Mouse (Mus musculus): ENCODE measurements around the gene Cenpo. TPM values are rescaled to one million over a fixed set of nuclear protein-coding genes. Genes with fewer than 3 reads are reported as not detected.

Cenpo gene
- polyA plus RNA-seq, 1 experiment, result 23.3 TPM

DNA sequence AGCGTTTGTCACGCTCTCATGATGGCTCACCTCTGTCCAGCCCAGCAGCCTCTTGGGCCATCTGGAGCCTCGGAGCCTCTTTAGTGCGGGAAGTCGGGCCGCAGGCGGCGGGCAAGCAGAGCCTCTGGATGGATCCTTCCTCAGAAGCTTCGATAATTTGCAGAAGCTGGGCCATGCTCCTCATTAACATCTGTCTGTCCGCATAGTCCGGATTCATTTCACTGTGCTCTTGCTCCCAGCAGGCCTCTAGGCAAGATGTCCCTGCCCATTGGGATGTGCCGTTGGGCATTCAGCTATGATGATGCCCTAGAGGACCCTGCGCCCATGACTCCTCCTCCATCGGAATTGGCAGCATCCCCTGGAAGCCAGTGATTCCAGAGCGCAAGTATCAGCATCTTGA is 3.4 kb upstream of the Cenpo start:
- Histone ChIP-seq H3K4me3 (ENCODE audit: insufficient read depth, low read length) (no peak overlapping the region), H3K4me1 (ENCODE audit: control insufficient read depth, insufficient read depth, low read length) (peaks cover 23% of the 10 kb centered on the region), H3K27ac (ENCODE audit: insufficient read depth, low read depth, low read length) (peak overlapping the region; percentile 74; the same call in 1 of the 2 replicates)
- TF ChIP-seq POLR2A (IDR thresholded peaks at IDR 0.05; ENCODE audit: borderline replicate concordance, low read depth, low read length) (no peak), CTCF (IDR thresholded peaks at IDR 0.05; ENCODE audit: low read depth, low read length) (no peak)

DNA sequence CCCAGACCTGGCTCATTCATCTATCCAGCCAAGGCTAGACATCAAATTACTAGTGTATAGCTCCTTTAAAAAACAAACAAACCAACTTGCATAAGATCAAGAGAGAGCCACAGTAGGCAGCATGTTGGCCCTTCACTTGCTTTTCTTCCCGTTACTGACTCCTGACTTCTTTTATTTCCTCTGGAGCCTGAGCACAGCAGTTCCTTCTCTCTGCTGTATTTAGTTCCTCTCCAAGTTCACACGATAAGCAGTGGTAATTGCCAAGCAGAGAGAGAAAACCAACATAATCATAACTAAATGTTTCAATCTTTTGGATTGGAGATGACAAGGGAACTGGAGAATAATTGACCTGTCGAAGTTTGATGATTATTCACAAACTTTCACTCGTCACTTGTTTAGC is 1.3 kb downstream of the Cenpo start:
- H3K4me3 ChIP-seq (ENCODE audit: insufficient read depth, low read length), result peak overlapping the region; percentile 47
- TF ChIP-seq CTCF (IDR thresholded peaks at IDR 0.05; ENCODE audit: low read depth, low read length), result no peak
- TF ChIP-seq POLR2A (IDR thresholded peaks at IDR 0.05; ENCODE audit: borderline replicate concordance, low read depth, low read length), result no peak
- H3K27ac ChIP-seq (ENCODE audit: insufficient read depth, low read depth, low read length), result peak overlapping the region; percentile 90
- peaks cover 44% of the 10 kb centered on the region for H3K4me1 ChIP-seq (ENCODE audit: control insufficient read depth, insufficient read depth, low read length)

- TF ChIP-seq CTCF (IDR thresholded peaks at IDR 0.05; ENCODE audit: low read depth, low read length) (no peak), POLR2A (IDR thresholded peaks at IDR 0.05; ENCODE audit: borderline replicate concordance, low read depth, low read length) (no peak)
- H3K4me1 ChIP-seq (ENCODE audit: control insufficient read depth, insufficient read depth, low read length), result peaks cover 25% of the 10 kb centered on the region
- H3K27ac ChIP-seq (ENCODE audit: insufficient read depth, low read depth, low read length), result no peak overlapping the region
- no peak overlapping the region for H3K4me3 ChIP-seq (ENCODE audit: insufficient read depth, low read length)
These were observed 3.9 kb downstream of the Cenpo start for GRCm38 (mm10) chr12:4230156-4230555.

- Histone ChIP-seq H3K4me3 (ENCODE audit: insufficient read depth, low read length) (no peak overlapping the region), H3K4me1 (ENCODE audit: control insufficient read depth, insufficient read depth, low read length) (peaks cover 31% of the 10 kb centered on the region), H3K27ac (ENCODE audit: insufficient read depth, low read depth, low read length) (no peak overlapping the region)
- no peak for TF ChIP-seq POLR2A (IDR thresholded peaks at IDR 0.05; ENCODE audit: borderline replicate concordance, low read depth, low read length)
- TF ChIP-seq CTCF (IDR thresholded peaks at IDR 0.05; ENCODE audit: low read depth, low read length), result no peak
These were observed 21.2 kb downstream of the Cenpo start for GRCm38 (mm10) chr12:4212908-4213307.

DNA sequence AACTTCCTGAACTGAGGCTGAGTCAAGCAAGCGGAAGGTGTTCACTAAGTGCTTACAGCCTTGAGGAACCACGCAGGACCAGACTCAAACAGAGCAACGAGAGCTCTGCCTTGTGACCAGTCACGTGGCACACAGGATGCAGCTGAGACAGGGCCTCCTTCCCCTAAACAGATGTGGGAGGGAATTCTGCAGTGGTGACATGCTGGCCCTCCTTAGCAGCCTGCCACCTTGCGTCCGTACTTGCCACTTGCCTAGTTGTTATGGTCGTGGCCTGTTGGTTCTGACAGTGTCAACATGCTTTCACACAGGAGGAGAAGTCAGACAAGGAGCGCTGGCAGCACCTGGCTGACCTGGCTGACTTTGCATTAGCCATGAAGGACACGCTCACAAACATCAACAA is 22.9 kb downstream of the Cenpo start:
- peak overlapping the region; percentile 50 for H3K27ac ChIP-seq (ENCODE audit: insufficient read depth, low read depth, low read length)
- H3K4me1 ChIP-seq (ENCODE audit: control insufficient read depth, insufficient read depth, low read length), result peaks cover 31% of the 10 kb centered on the region
- H3K4me3 ChIP-seq (ENCODE audit: insufficient read depth, low read length), result no peak overlapping the region
- peak; percentile 33; the same call in 1 of the 2 replicates for TF ChIP-seq CTCF (IDR thresholded peaks at IDR 0.05; ENCODE audit: low read depth, low read length)
- no peak for TF ChIP-seq POLR2A (IDR thresholded peaks at IDR 0.05; ENCODE audit: borderline replicate concordance, low read depth, low read length)

- no peak overlapping the region for H3K27ac ChIP-seq (ENCODE audit: insufficient read depth, low read depth, low read length)
- peaks cover 31% of the 10 kb centered on the region for H3K4me1 ChIP-seq (ENCODE audit: control insufficient read depth, insufficient read depth, low read length)
- H3K4me3 ChIP-seq (ENCODE audit: insufficient read depth, low read length), result no peak overlapping the region
- TF ChIP-seq CTCF (IDR thresholded peaks at IDR 0.05; ENCODE audit: low read depth, low read length) (no peak), POLR2A (IDR thresholded peaks at IDR 0.05; ENCODE audit: borderline replicate concordance, low read depth, low read length) (no peak)
These were observed 24.9 kb downstream of the Cenpo start for GRCm38 (mm10) chr12:4209196-4209595.

DNA sequence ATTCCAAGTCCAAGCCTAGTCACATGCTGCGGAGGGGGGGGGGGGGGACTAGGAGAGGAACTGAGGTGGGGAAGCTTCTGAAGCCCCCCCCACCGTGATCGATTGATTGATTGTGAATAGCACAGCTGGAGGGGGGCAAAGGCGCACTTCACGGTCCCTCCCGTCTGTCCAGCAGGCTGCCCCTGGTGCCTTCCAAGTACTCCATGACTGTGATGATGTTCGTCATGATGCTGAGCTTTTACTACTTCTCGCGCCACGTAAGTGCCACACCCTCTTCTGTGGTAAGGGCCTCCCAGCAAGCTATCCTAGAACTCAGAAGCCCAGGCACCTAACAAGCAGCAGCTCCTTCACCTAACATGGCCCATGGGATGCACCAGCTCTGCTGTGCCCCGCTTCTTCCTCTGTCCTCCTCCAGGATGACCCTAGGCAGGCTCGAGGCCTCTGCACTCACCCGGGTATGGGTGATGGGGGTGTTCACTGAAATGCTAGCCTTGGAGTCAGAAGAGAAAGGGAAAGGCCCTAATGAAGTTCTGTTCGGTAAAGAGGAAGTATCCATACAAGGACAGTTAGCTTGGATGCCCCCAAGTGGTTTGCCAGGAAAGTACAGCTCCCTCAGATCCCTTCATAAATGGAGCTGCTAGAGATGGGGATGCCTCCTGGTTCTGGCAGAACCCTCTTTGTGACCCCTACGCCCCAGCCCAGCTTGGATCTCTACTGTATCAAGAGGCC is 25.5 kb downstream of the Cenpo start:
- H3K4me1 ChIP-seq (ENCODE audit: control insufficient read depth, insufficient read depth, low read length), result peaks cover 31% of the 10 kb centered on the region
- TF ChIP-seq POLR2A (IDR thresholded peaks at IDR 0.05; ENCODE audit: borderline replicate concordance, low read depth, low read length) (no peak), CTCF (IDR thresholded peaks at IDR 0.05; ENCODE audit: low read depth, low read length) (peak; percentile 43; the same call in 1 of the 2 replicates)
- peak overlapping the region; percentile 62 for H3K27ac ChIP-seq (ENCODE audit: insufficient read depth, low read depth, low read length)
- H3K4me3 ChIP-seq (ENCODE audit: insufficient read depth, low read length), result no peak overlapping the region

DNA sequence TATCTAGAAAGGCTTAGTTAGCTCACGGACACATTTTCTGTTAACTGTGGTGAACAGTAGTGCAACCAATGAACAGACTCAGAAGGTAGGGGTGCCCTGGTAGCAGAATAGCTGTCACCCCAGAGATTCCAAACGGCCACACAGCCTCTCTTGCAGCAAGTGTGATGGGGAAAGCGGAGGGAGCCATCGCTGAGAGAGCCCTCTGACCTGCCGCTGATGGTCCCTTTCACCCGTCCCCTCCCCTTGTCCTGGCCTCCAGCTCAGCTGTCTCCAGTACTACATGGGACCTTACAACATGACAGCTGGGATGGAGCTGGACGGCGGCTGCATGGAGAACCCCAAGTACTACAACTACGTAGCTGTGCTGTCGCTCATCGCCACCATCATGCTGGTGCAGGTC is 28.0 kb downstream of the Cenpo start:
- TF ChIP-seq CTCF (IDR thresholded peaks at IDR 0.05; ENCODE audit: low read depth, low read length), result no peak
- TF ChIP-seq POLR2A (IDR thresholded peaks at IDR 0.05; ENCODE audit: borderline replicate concordance, low read depth, low read length), result no peak
- H3K27ac ChIP-seq (ENCODE audit: insufficient read depth, low read depth, low read length), result no peak overlapping the region
- H3K4me3 ChIP-seq (ENCODE audit: insufficient read depth, low read length), result no peak overlapping the region
- peaks cover 24% of the 10 kb centered on the region for H3K4me1 ChIP-seq (ENCODE audit: control insufficient read depth, insufficient read depth, low read length)

DNA sequence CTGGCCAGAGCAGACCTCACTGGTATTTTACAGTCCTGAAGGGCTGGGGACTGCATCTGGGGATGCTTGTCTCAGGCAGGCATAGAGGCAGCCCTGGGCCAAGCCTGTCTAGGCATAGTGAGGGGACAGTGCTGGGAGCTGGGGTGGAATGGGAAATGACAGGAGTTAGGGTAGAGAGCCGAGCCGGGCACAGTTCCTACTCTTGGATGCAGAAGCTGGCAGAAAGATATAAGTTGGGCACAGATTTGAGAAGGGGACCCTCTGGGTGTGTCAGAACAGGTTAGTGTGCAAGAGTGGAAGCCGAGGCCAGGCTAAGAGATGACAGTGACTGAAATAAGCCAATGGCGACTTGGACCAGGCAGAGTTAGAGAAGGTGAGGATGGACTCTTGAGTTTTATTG is 31.9 kb downstream of the Cenpo start:
- Histone ChIP-seq H3K27ac (ENCODE audit: insufficient read depth, low read depth, low read length) (no peak overlapping the region), H3K4me1 (ENCODE audit: control insufficient read depth, insufficient read depth, low read length) (peaks cover 18% of the 10 kb centered on the region), H3K4me3 (ENCODE audit: insufficient read depth, low read length) (no peak overlapping the region)
- no peak for TF ChIP-seq POLR2A (IDR thresholded peaks at IDR 0.05; ENCODE audit: borderline replicate concordance, low read depth, low read length)
- TF ChIP-seq CTCF (IDR thresholded peaks at IDR 0.05; ENCODE audit: low read depth, low read length), result no peak

- Histone ChIP-seq H3K4me3 (ENCODE audit: insufficient read depth, low read length) (no peak overlapping the region), H3K27ac (ENCODE audit: insufficient read depth, low read depth, low read length) (no peak overlapping the region), H3K4me1 (ENCODE audit: control insufficient read depth, insufficient read depth, low read length) (peaks cover 22% of the 10 kb centered on the region)
- TF ChIP-seq POLR2A (IDR thresholded peaks at IDR 0.05; ENCODE audit: borderline replicate concordance, low read depth, low read length) (no peak), CTCF (IDR thresholded peaks at IDR 0.05; ENCODE audit: low read depth, low read length) (no peak)
These were observed 32.5 kb downstream of the Cenpo start for GRCm38 (mm10) chr12:4201454-4202200.

Measured in bone marrow macrophage, adult 2 months (primary cell).